Mouse (Mus musculus) embryo, embryonic 9.5 days (tissue): Measurements from ENCODE around the gene Fezf1.

ENCODE experiments used
- DNase-seq: peaks from one replicate; pipeline ENCODE4 v3.0.0-alpha.2; 2017; ENCODE audit errors: extremely low spot score

Gene Fezf1

DNA sequence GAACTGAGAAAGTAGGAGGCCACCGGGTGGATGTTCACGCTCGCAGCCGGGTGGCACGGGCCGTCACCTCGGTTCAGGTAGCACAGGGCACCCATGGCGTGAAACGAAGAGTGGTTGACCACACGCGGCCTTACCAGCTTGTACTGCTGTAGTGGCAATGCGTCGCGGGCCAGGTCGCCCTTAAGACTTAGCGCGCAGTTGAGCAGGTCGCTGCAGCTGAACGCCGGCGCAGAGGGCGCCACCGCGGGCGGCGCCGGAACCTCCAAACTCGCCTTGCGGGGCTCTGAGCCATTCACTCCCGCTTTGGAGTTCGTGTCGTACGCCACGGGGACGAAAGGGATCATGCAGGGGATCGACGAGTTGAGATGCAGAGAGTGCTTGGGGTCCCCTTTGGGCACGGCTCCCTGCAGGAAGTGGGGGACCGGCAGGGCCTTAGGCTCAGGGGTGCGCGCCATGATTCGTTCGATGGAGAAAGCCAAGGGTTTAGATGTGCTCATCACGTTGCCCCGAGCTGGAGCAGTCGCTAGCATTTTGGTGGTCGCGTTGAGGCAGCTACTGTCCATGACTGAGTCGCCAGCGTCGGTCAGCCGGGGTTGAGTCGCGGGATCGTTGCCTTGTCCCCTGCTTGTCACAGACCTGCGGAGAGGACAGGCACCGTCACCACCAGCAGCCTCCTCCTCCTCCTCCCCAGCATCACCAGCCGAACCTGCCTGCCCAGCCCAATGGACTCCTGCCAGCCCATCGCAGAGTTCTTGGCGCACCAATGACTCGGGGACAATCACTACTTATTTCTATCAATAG lies 450 bp downstream of the Fezf1 start:
- DNase-seq, result peak; percentile 50

DNA sequence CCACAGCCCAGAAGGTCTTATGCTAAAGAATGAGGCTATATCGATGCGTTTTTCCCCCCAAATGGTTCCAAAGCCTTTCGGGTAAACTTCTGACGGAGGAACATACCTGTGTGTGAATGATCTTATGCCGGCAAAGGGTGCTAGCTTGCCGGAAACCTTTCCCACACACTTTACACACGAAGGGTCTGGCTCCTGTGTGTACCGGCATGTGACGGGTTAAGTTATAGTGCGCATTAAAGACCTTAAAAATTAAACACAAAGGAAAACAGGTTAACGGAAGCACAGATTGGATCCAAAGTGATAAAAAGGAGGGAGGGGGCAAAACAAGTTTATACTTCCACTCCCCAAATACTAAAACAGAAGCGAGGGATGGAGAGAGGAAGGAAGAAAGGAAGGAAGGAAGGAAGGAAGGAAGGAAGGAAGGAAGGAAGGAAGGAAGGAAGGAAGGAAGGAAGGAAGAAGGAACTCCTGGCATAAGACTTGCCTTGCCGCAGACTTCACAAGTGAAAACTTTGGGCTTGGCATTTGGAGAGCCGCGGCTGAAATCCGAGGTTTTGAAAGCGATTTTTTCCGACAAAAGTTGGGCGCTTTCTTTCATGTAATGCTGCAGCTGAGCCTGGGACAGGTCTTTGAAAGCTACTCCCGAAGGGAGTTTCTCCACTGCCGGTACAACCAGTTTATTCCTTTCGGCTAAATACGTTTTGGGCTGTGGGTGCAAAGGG lies 1.2 kb downstream of the Fezf1 start:
- DNase-seq, result peak; percentile 55

DNA sequence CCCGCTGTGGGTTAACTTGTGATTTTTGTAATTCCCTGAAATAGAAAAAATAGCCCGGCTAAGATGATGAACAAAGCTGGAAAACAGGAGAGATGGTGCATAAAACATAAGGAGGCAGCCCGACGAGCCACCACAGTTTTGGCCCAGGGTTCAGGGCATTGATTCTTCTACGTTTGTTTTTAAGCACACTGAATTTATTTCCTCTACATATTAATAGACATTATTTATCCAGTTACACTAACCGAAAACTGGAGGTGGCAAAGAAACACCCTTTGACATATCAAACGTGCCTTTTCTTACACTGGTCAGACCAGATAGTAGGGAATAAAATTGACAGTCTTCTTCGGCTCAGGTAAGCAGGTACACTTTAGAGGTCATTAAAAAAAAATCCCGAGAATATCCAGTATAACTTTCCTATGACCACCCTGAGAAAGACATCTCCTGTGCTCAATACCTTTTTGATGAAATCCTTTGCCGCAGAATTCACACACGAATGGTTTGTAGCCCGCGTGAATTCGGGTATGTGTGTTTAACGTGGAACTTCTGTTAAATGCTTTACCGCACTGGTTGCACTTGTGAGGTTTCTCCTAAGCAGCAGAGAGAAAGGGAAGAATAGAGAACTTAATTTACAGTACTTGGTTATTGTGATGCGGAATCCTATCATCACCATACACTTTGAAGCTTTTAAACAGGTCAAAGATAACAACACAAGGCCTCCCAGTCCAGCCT lies 1.9 kb downstream of the Fezf1 start:
- no peak for DNase-seq

DNA sequence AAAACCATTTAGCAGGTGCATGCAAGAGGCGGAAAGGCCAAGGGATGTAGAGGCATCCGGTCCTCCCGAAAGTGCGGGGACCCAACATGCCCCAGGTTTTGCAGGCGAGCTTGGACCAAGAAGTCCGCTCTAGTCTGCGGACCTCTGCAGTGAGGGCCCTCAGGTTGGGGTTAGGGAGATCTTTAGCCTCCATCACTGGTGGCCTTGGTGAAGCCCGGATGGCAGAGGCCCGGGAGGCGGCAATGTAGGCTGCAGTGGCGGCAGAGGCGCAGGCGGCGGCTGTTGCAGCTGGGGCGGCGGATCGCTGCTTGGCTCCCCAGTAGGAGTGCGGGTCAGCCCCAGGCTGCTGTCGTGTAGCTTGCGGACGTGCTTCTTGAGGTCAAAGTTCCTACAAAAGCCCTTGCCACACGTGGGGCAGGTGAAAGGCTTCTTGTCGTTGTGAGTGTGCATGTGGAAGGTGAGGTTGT lies 2.6 kb downstream of the Fezf1 start:
- peak; percentile 62 for DNase-seq

DNA sequence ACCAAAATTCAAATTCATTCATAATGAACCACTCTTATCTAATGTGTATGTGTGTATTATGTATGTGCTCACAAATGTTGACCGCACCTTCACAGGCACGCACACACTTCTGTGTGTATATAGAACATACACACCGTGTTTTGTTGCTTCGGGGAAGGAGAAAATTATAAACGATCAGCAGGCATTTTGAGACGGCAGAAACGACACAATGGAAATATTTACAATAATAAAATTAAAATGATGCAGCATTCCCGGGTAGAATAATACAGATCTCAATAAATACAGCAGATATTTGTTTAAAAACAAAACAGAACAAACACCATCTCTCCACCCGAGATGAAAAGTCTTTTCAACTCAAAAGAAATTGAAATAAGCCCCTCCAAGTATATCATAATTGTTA lies 3.0 kb downstream of the Fezf1 start:
- DNase-seq, result no peak

DNA sequence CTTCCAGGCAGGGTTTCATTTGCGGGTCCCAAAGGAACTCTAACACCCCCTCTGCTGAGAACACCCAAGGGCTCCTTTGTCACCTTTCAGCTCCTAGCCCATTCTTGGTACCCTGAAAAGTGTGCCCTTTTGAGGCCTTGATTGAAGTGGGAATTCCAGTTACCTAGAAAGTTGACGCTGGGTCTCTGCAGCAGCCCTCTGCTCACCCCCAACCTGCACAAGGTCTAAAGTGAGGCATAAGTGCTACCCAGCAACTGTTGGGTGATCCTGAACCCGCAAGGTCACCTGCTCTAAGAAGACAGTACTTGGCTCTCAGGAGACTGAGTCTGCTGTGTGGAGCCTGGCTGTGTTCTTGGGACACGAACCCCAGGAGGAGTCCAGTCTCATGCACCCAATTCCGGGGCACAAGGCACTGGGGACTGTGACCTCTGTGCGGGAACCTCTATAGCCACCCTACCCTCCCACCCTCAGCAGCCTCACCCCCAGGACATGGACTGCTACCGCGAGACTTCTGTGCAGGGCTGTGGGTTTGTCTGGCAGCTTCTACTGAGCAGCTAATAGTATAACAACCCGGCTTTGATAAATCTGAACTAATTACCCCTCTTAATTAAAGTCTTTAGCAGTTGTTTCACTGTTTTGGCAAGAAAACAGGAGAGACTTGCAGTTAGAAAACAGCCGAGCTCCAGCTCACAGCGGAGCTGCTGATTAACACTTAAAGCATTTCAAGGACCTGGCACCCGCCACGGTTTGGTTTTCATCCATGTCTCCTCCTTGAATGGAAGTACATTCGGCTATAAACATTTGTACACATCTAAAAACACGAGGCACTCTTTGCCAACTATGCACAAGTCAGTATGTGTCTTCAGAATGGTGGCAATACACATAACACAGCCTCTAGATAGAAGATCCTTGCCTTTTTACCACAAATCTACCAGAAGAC lies 4.1 kb downstream of the Fezf1 start:
- peak; percentile 28 for DNase-seq

DNA sequence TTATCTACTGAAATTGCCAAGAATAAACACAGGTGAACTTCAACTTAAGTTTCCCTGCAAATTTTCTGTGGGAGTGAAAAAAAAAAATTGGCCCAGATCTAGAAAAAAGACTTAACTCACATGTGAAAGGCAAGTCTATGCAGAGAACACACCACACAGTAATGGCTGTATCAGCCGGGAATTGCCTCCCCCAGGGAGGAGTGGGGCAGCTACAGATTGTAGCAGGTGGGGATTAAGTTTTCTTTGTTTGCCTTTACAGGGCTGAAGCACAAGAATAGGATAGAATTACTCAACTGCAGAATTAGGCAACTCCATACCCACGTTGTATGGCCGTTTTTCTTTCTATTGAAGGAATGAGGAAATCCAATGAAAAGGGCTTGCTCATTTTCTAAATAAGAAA lies 36.7 kb downstream of the Fezf1 start:
- no peak for DNase-seq

DNA sequence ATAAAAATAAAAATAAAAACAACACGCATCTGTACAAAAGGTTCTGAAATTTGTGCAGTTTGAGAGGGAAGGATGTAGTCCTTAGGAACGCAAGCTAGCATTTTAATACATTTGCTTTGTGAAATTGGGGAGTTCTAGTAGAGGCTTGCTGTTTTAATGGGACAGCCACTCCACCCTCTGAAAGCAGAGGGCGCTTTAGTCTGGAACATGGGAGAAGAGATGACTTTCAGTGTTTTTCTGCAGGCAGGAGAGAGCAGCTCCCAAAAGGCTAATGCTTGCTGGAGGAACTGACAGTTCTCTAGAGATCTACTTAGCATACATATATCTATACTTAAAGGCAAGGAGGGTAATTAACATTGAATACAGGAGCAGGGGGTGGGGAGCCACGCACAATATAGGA lies 40.4 kb downstream of the Fezf1 start:
- DNase-seq, result no peak

DNA sequence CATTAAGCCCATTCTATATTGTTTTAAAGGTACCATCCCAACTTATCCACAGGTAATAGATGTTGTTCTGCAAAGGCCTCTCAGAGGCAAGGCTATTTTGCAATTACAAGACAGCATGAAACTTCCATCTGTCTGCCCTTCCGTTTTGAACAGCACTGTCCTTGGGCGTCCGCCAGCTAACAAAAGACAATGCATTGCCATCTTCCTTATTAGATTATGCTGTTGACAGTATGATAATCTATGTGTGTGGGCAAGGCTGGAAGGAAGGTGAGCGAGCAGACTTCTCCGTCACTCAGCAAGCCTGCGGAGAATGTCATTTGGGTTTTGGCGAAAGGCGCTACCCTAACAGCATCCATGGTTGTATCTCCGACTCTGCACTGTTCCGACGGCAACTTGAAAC lies 45.5 kb downstream of the Fezf1 start:
- DNase-seq, result no peak
